Mouse (Mus musculus): ENCODE measurements around the gene Prdm9. TPM values are rescaled to one million over a fixed set of nuclear protein-coding genes. Genes with fewer than 3 reads are reported as not detected.

The Prdm9 gene
- polyA plus RNA-seq, 1 experiment from 2014 or later: 2.7 TPM

GRCm38 (mm10) chr17:15526304-15526703 is 37.9 kb downstream of the Prdm9 start:
- peak overlapping the region; percentile 80; the same call in 1 of the 2 replicates for H3K27ac ChIP-seq
- ATAC-seq (replicated peaks): no peak
- peak overlapping the region; percentile 89 for H3K9ac ChIP-seq
- H3K4me1 ChIP-seq: peaks cover 19% of the 10 kb centered on the region
- H3K4me2 ChIP-seq: peak overlapping the region; percentile 63
- 12% methylated on average over 10 of the region's 10 CpGs for WGBS
- peak overlapping the region; percentile 81 for H3K4me3 ChIP-seq
- peaks cover 24% of the 10 kb centered on the region for H3K36me3 ChIP-seq (replicated peaks)
- H3K9me3 ChIP-seq: no peaks in the 10 kb centered on the region
- H3K27me3 ChIP-seq (replicated peaks): no peaks in the 10 kb centered on the region

- no peaks in the 10 kb centered on the region for H3K27me3 ChIP-seq (replicated peaks)
- no peak for ATAC-seq (replicated peaks)
- H3K4me3 ChIP-seq: no peak overlapping the region
- H3K4me2 ChIP-seq: no peak overlapping the region
- no peak overlapping the region for H3K27ac ChIP-seq
- no peaks in the 10 kb centered on the region for H3K9me3 ChIP-seq
- WGBS: 100% methylated on average over 1 of the region's 1 CpGs
- H3K4me1 ChIP-seq: no peaks in the 10 kb centered on the region
- H3K9ac ChIP-seq: no peak overlapping the region
- peaks cover 83% of the 10 kb centered on the region for H3K36me3 ChIP-seq (replicated peaks)
Observed at GRCm38 (mm10) chr17:15518766-15519165, 45.4 kb downstream of the Prdm9 start.

- peaks cover 85% of the 10 kb centered on the region for H3K36me3 ChIP-seq (replicated peaks)
- no peaks in the 10 kb centered on the region for H3K9me3 ChIP-seq
- no peak overlapping the region for H3K4me3 ChIP-seq
- H3K27ac ChIP-seq: no peak overlapping the region
- no peaks in the 10 kb centered on the region for H3K27me3 ChIP-seq (replicated peaks)
- WGBS: 91% methylated on average over 5 of the region's 5 CpGs
- H3K4me2 ChIP-seq: no peak overlapping the region
- no peaks in the 10 kb centered on the region for H3K4me1 ChIP-seq
- 0 out of 2 replicates have a peak, but pooled peaks have one; percentile 60 for ATAC-seq (replicated peaks)
- no peak overlapping the region for H3K9ac ChIP-seq
Observed at GRCm38 (mm10) chr17:15518186-15518585, 46.0 kb downstream of the Prdm9 start.

GRCm38 (mm10) chr17:15517776-15518175 is 46.4 kb downstream of the Prdm9 start:
- H3K27ac ChIP-seq: no peak overlapping the region
- H3K9ac ChIP-seq: no peak overlapping the region
- WGBS: 79% methylated on average over 5 of the region's 5 CpGs
- H3K4me3 ChIP-seq: no peak overlapping the region
- no peak overlapping the region for H3K4me2 ChIP-seq
- H3K36me3 ChIP-seq (replicated peaks): peaks cover 81% of the 10 kb centered on the region
- no peaks in the 10 kb centered on the region for H3K27me3 ChIP-seq (replicated peaks)
- H3K9me3 ChIP-seq: no peaks in the 10 kb centered on the region
- H3K4me1 ChIP-seq: no peaks in the 10 kb centered on the region
- ATAC-seq (replicated peaks): peak; percentile 39; the same call in 1 of the 2 replicates

- WGBS: 84% methylated on average over 2 of the region's 2 CpGs
- H3K9me3 ChIP-seq: no peaks in the 10 kb centered on the region
- no peaks in the 10 kb centered on the region for H3K4me1 ChIP-seq
- no peak overlapping the region for H3K9ac ChIP-seq
- no peak for ATAC-seq (replicated peaks)
- H3K27me3 ChIP-seq (replicated peaks): no peaks in the 10 kb centered on the region
- H3K4me2 ChIP-seq: no peak overlapping the region
- H3K27ac ChIP-seq: no peak overlapping the region
- no peak overlapping the region for H3K4me3 ChIP-seq
- peaks cover 88% of the 10 kb centered on the region for H3K36me3 ChIP-seq (replicated peaks)
Observed at GRCm38 (mm10) chr17:15510694-15511093, 53.5 kb downstream of the Prdm9 start.

GRCm38 (mm10) chr17:15499656-15500394 is 64.3 kb downstream of the Prdm9 start, which contains the start of the genes Psmb1 and Tbp:
Gene Psmb1, minus strand, starts transcription at chr17:15499751.
Gene Tbp, plus strand, starts transcription at chr17:15499888.
- peak; percentile 93 for ATAC-seq (replicated peaks)
- Histone ChIP-seq H3K4me1 (peaks cover 37% of the 10 kb centered on the region), H3K4me2 (peak within 1 kb of the TSS; percentile 91), H3K27ac (peak within 1 kb of the TSS; percentile 91), H3K9ac (peak within 1 kb of the TSS; percentile 87), H3K27me3 (replicated peaks) (no peaks in the 10 kb centered on the region), H3K36me3 (replicated peaks) (peaks cover 9% of the 10 kb centered on the region), H3K9me3 (no peaks in the 10 kb centered on the region), H3K4me3 (peak within 1 kb of the TSS; percentile 68)
- under 1% methylated on average over 63 of the region's 63 CpGs for WGBS

GRCm38 (mm10) chr17:15498753-15499113 is 65.4 kb downstream of the Prdm9 start:
- H3K27ac ChIP-seq: peak overlapping the region; percentile 91
- no peaks in the 10 kb centered on the region for H3K9me3 ChIP-seq
- peak overlapping the region; percentile 91 for H3K4me2 ChIP-seq
- no peaks in the 10 kb centered on the region for H3K27me3 ChIP-seq (replicated peaks)
- peaks cover 37% of the 10 kb centered on the region for H3K4me1 ChIP-seq
- peak overlapping the region; percentile 68 for H3K4me3 ChIP-seq
- H3K9ac ChIP-seq: peak overlapping the region; percentile 67
- H3K36me3 ChIP-seq (replicated peaks): peaks cover 3% of the 10 kb centered on the region; the same call in 1 of the 2 replicates
- ATAC-seq (replicated peaks): no peak
- 45% methylated on average over 7 of the region's 7 CpGs for WGBS

GRCm38 (mm10) chr17:15497882-15498752 is 66.0 kb downstream of the Prdm9 start:
- under 1% methylated on average over 50 of the region's 50 CpGs for WGBS

More at GRCm38 (mm10) chr17:15497882-15498752, 66.0 kb downstream of the Prdm9 start:
- peaks cover 8% of the 10 kb centered on the region; the same call in 1 of the 2 replicates for H3K36me3 ChIP-seq (replicated peaks)
- peak overlapping the region; percentile 91 for H3K4me2 ChIP-seq
- H3K4me1 ChIP-seq: peaks cover 37% of the 10 kb centered on the region
- H3K9ac ChIP-seq: peak overlapping the region; percentile 67
- peak; percentile 96 for ATAC-seq (replicated peaks)
- H3K27ac ChIP-seq: peak overlapping the region; percentile 91
- no peaks in the 10 kb centered on the region for H3K9me3 ChIP-seq
- no peaks in the 10 kb centered on the region for H3K27me3 ChIP-seq (replicated peaks)
- H3K4me3 ChIP-seq: peak overlapping the region; percentile 68

Other genes starting within 250 kb of the Prdm9 start
- 20.5 and 24.0 TPM in 2 replicates for gene Dll1, start 187.5 kb downstream of the Prdm9 start, polyA plus RNA-seq (2015; fragmentation: Nextera tagmentation; extraction: Ambion mirVana)
- 47.2 and 50.8 TPM in 2 replicates for gene Fam120b, start 168.2 kb downstream of the Prdm9 start, polyA plus RNA-seq (2015; fragmentation: Nextera tagmentation; extraction: Ambion mirVana)
- gene Psmb1, start 64.6 kb downstream of the Prdm9 start, polyA plus RNA-seq (2015; fragmentation: Nextera tagmentation; extraction: Ambion mirVana): 217 and 221 TPM in 2 replicates
- gene Tbp, start 64.5 kb downstream of the Prdm9 start, polyA plus RNA-seq (2015; fragmentation: Nextera tagmentation; extraction: Ambion mirVana): 64.6 and 68.2 TPM in 2 replicates
- gene Pdcd2, start 37.1 kb downstream of the Prdm9 start, polyA plus RNA-seq (2015; fragmentation: Nextera tagmentation; extraction: Ambion mirVana): 58.3 and 59.7 TPM in 2 replicates
- 16.3 and 16.5 TPM in 2 replicates for gene Chd1, start 140.6 kb upstream of the Prdm9 start, polyA plus RNA-seq (2015; fragmentation: Nextera tagmentation; extraction: Ambion mirVana)

Data from midbrain, embryonic 15.5 days (tissue).